Mouse (Mus musculus) cerebellum, adult 9-10 months (tissue): ENCODE data around the gene Clstn2.

ENCODE experiments used
- DNase-seq: peaks from one replicate; pipeline ENCODE4 v3.0.0; 2022

Clstn2 gene

GRCm38 (mm10) chr9:98032573-98033272 is at the start of gene Clstn2:
Clstn2 (minus strand) TSS chr9:98033181.
- DNase-seq, result peak; percentile 87

GRCm38 (mm10) chr9:98067767-98068166 is 34.8 kb upstream of the Clstn2 start:
- DNase-seq, result peak; percentile 68

- peak; percentile 66 for DNase-seq
Measured at GRCm38 (mm10) chr9:98061646-98062045, 28.7 kb upstream of the Clstn2 start.

- DNase-seq, result peak; percentile 96
Measured at GRCm38 (mm10) chr9:98057291-98057690, 24.3 kb upstream of the Clstn2 start.

- DNase-seq, result no peak
Measured at GRCm38 (mm10) chr9:98051343-98051742, 18.4 kb upstream of the Clstn2 start.

GRCm38 (mm10) chr9:98033273-98033855 is 383 bp upstream of the Clstn2 start:
- DNase-seq, result peak; percentile 76

- peak; percentile 34 for DNase-seq
Measured at GRCm38 (mm10) chr9:98031898-98032572, 946 bp downstream of the Clstn2 start.

GRCm38 (mm10) chr9:98030715-98031114 is 2.3 kb downstream of the Clstn2 start:
- peak; percentile 70 for DNase-seq

GRCm38 (mm10) chr9:98025548-98025947 is 7.4 kb downstream of the Clstn2 start:
- no peak for DNase-seq

GRCm38 (mm10) chr9:98023069-98023468 is 9.9 kb downstream of the Clstn2 start:
- DNase-seq, result no peak

GRCm38 (mm10) chr9:98019876-98020275 is 13.1 kb downstream of the Clstn2 start:
- no peak for DNase-seq

- no peak for DNase-seq
Measured at GRCm38 (mm10) chr9:98018687-98019086, 14.3 kb downstream of the Clstn2 start.

GRCm38 (mm10) chr9:98016576-98016975 is 16.4 kb downstream of the Clstn2 start:
- no peak for DNase-seq

GRCm38 (mm10) chr9:97996349-97996748 is 36.6 kb downstream of the Clstn2 start:
- DNase-seq, result peak; percentile 70

- no peak for DNase-seq
Measured at GRCm38 (mm10) chr9:97995723-97996122, 37.3 kb downstream of the Clstn2 start.

GRCm38 (mm10) chr9:97992131-97992530 is 40.9 kb downstream of the Clstn2 start:
- DNase-seq, result peak; percentile 46

GRCm38 (mm10) chr9:97977339-97977738 is 55.6 kb downstream of the Clstn2 start:
- no peak for DNase-seq

GRCm38 (mm10) chr9:97974801-97975347 is 58.1 kb downstream of the Clstn2 start:
- DNase-seq, result no peak

GRCm38 (mm10) chr9:97966691-97967090 is 66.3 kb downstream of the Clstn2 start:
- no peak for DNase-seq

- DNase-seq, result no peak
Measured at GRCm38 (mm10) chr9:97957508-97957907, 75.5 kb downstream of the Clstn2 start.

GRCm38 (mm10) chr9:97956407-97957106 is 76.4 kb downstream of the Clstn2 start:
- DNase-seq, result peak; percentile 88

- DNase-seq, result no peak
Measured at GRCm38 (mm10) chr9:97953746-97954359, 79.1 kb downstream of the Clstn2 start.
